Mouse (Mus musculus) embryo, embryonic 9.5 days (tissue): ENCODE results near the gene Glis3.

ENCODE experiments used
- DNase-seq: peaks from one replicate; pipeline ENCODE4 v3.0.0-alpha.2; 2017; ENCODE audit errors: extremely low spot score

Glis3 gene

DNA sequence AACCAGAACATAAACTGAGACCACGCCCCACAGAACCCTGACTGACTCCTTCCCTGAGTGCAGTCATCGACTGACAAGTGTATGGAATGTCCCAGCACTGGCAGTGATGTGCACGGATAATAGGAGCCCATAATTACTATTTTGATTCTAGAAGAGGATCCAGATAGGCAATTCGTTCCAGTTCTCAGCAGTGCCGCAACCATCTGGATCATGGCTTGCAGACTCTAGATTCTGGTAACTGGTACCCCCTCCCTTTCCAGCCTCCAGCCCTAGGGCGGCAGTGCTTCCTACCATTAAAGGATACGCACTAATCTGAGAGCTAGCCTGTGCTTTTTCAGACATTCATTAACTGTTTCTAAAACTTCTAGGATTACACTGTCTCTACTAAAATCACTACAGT lies 24.7 kb downstream of the Glis3 start:
- DNase-seq, result no peak

- no peak for DNase-seq
These were observed 29.0 kb downstream of the Glis3 start for GRCm38 (mm10) chr19:28650836-28651235.

GRCm38 (mm10) chr19:28649489-28649888 lies 30.4 kb downstream of the Glis3 start:
- DNase-seq, result no peak

DNA sequence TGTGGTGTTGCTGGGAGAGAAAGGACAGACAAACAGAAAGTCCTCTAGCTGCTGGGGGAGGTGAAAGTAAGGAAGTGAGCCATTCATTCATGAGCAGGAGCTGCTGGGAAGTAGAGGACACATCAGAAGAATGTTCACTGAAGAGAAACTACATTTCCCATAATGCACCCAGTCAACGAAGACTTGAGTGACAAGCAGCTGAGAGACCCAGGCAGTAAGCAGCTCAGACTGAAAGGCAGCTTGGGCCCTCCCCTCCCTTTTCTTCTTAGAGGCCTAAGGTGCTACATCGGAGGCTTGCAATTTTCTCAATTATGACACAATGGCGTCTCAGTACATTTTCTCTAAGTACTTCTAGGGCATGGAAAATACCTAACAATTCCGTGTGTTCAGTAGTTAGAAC lies 31.0 kb downstream of the Glis3 start:
- DNase-seq, result no peak

GRCm38 (mm10) chr19:28647424-28647823 lies 32.5 kb downstream of the Glis3 start:
- DNase-seq, result no peak

GRCm38 (mm10) chr19:28646286-28646685 lies 33.6 kb downstream of the Glis3 start:
- DNase-seq, result no peak

DNA sequence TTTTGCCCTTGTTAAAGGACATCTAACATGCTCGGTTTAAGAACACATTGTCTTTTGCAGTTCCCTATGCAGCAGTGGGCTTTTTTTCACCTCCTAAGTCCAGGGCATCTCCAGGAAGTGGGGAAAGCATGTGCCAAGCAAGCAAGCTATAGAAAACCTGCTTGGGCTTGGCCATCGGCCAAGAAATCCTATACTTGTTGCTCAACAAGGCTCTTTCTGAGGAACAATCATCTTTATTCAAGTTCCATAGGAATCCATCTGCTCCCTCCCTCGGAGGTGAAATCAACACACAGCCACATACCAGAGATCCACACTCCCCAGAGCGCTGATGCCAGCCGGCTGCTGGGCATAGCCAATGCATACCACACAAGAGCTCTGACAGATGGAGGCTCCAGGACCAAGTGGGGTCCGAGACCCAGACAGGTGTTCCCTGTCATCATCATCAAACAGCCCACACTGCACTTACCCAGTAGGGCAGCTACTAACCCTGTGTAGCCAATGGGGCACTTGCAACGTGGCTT lies 39.0 kb downstream of the Glis3 start:
- DNase-seq, result no peak

DNA sequence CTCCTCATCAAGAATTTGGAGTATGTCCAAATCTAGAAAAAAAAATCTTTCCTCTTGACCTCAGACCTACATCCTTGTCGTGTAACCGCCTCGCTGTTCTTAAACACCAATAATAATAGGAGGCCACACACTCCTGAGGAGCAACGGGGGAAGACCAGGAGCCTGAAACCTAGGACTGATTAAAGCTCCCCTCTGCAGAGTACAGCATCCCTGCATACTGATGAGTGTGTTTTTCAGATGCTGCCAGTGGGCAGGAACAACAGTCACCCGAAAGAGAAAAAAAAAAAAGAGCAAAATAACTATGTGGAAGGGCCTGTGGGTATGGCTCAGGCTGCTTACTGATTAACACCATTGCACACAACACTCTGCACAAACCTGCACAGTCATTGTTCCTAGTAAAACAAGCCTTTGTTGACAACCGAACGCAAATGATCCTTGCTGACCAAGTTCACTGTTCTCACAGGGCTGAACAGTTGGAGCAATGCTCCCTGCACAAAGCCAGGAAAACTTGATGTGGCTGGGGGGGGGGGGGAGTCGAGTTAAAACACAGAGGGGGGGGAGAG lies 43.8 kb downstream of the Glis3 start:
- DNase-seq, result no peak

- DNase-seq, result no peak
These were observed 44.9 kb downstream of the Glis3 start for GRCm38 (mm10) chr19:28634986-28635385.

- no peak for DNase-seq
These were observed 51.5 kb downstream of the Glis3 start for GRCm38 (mm10) chr19:28628416-28628815.

DNA sequence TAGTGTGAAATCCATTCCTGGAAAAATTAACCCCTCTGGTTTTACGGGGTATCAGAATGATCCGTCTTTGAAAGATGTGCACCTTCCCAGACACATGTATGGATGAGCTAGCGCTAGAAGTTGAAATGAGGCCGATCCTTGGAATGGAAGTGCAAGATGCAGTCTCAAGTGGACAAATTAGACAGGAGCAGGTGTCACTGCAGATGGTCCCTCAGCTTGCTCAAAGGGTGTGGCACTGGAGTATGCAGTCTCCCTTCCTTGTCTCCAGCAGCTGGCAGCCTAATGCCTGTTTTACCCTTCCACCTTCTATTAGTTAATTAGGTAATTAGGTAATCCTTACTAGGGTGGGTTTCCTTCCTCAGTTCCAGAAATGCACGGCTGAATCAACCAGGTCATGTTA lies 53.7 kb downstream of the Glis3 start:
- no peak for DNase-seq

DNA sequence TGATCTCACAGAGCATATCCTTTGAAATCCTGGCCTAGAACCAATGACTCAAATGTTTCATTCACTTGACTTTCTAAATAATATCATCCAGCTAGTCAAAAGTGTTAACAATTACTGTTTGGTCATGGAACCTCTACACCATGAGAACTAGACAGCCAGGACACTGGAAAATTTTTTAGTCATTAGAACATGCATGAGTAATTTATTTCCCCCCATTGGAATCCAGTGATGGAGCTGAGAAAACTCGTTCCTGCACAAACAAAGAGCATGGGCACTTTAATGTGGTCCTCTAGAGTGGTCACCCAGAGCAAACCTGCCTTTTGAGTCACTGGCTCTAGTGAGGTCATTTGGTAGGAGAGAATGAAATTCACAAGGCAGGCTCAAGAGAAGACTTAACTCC lies 55.3 kb downstream of the Glis3 start:
- no peak for DNase-seq

- no peak for DNase-seq
These were observed 56.2 kb downstream of the Glis3 start for GRCm38 (mm10) chr19:28623726-28624125.

DNA sequence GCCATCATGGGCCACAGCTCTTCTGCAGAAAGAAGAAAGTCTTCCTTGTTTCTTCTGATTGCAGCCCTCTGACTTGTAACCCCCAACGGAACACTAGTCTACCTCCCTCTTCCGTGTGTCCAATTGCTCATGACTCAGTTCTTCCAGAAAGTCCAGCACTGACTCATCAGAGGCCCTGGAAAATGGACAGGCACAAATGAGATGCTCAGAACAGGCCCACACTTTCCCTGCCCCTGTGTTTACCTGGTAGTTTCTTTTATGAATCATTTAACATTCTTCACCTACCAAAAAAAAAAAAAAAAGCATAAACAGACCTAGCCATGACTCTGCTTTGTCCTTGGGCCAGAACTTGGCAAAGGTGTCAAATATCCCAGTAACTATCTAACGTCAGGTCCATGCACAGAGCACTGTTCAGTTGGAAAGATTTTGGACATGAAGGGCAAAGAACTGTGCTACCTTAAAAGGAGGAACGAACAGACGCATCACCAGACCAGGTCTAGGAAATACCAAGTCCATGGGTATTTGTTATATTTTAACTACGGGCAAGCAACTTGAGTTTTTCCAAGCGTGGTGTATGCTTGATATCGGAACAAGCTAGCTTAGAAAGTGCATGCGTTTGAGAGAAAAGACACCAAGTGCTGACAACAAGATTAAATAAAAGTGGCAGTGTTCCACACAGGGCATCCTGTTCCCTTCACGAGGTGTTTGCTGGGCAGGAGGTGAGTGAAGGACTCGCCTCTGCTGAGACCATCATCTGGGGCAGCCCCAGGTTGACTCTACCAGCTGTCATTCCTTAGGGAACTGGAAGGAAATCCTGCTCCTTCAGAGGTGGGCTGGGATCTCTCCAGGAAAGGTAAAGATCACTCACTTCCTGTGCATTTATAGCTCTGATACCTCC lies 58.0 kb downstream of the Glis3 start:
- no peak for DNase-seq

DNA sequence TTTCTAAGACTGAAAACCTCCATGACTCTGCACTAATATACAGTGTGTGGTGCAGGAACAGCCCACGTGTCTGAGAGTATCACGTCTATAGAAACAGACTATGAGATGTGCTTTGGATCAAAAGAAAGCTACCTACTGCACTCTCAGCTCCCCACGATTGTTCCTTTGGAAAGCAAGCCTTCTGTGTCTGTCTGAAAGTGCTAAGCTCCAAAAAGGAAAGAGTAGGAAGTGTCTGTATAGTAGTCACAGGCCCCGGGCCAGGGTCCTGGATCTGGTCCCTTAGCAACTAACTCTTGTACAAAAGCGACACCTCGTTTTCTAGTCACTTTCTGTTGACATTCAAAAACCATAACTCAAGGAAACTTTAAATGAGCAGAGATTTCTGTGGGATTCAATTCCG lies 62.1 kb downstream of the Glis3 start:
- no peak for DNase-seq

DNA sequence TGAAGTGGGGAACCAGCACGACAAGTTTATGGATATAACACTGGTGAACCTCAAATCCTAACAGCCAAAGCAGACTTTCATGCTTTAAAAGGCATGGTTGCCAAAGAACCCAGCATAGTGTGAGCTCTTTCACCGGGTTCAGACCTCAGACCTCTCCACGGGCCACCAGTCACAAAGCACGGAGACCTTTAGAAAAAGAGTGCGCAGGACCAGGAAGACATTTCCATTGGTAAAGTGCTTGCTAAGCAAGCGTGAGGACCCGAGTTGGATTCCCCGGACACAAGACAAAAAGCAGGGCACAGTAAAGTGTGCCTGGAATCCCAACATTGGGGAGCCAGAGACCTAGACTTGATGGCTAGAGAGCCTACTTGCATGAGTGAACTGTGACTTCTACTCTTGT lies 62.7 kb downstream of the Glis3 start:
- no peak for DNase-seq

- no peak for DNase-seq
These were observed 63.4 kb downstream of the Glis3 start for GRCm38 (mm10) chr19:28616487-28616886.

DNA sequence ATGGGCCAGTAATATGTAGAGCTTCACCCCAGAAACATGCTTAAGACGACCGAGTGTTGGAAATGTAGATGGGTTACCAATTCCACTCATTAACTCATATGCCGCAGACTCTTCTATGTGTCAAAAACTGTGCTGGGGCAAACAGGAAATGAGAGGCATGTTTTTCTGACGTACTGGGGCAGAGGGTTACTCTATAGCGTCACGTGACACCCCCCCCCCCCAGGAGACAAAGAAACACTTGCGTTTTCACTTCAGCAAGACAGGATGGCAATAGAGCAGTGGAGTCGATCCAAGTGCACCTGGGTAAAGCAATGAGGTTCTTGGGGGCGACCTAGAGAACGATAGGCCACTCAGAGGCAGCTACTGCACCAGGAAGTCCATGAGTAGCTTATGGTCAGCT lies 67.6 kb downstream of the Glis3 start:
- DNase-seq, result no peak

DNA sequence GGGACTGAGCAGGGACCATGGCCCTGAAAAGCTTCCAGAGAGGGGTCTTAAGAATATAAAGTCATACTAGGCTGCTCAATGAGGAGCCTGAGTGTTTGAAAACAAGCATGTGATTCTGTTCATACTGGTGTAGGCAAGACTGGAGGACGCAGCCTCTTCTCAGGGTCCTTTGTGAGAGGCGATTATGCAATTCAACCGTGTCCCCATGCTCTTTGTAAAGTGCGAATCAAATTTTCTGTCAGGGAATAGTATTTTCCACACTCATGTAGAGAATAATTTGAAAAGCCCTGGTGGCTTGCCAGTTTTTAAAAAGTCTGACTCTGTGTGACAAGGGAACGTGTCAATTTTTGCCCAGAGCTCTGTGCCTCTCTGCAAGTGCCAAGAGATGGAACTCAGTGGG lies 71.1 kb downstream of the Glis3 start:
- no peak for DNase-seq

DNA sequence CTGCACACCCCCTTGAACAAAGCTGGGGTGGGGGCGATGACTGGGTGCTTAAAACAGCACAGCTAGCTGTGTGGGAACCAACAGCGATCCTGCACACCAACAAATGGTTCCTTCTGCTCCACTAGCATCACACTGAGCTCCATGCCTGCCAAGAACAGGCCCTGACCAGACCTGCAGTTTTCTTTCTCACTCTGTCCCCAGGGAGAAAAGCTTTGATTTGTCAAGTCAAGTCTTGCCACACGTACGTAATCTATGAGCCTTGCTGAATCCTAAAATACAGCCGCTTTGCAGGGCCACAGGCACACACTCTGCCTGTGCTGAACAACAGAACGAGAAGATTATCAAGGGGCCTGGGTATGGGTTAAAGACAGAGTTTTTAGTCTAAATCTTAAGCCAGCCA lies 71.6 kb downstream of the Glis3 start:
- no peak for DNase-seq

GRCm38 (mm10) chr19:28600866-28601265 lies 79.0 kb downstream of the Glis3 start:
- DNase-seq, result no peak

GRCm38 (mm10) chr19:28594215-28594614 lies 85.7 kb downstream of the Glis3 start:
- no peak for DNase-seq

DNA sequence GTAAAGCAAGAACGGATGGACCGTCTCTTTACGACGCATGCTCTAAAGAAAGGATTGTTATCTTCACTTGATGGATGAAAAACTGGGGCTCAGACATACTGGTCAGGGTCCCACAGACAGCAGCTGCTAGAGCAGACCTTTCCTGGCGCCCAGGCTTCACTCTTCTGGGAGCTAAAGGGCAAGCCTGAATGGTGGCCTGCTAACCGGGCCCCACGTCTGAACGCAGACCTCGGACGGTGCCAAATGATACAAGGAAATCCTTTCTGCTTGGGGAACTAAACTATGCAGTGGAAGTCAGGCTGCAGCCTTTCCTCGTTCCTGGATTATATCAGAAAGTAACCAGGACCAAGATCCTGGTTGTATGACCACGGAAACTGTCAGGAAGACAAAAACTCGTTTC lies 86.9 kb downstream of the Glis3 start:
- no peak for DNase-seq
